Mouse (Mus musculus) embryonic fibroblast, embryonic 13.5 days (primary cell): ENCODE results near the gene Rps23.

Experiments
- CTCF ChIP-seq: IDR thresholded peaks from 2 replicates; pipeline ENCODE4 v1.5.1; 2011; ENCODE audit warnings: mild to moderate bottlenecking, control low read depth, low read length, moderate library complexity, borderline replicate concordance; ENCODE audit not compliant: insufficient read depth
- POLR2A ChIP-seq: IDR thresholded peaks from 2 replicates; pipeline ENCODE4 v1.6.1; 2011; ENCODE audit warnings: low read depth, mild to moderate bottlenecking, control low read depth, low read length, moderate library complexity

- no peak for TF ChIP-seq POLR2A
- no peak for TF ChIP-seq CTCF
These were observed 10.5 kb downstream of the Rps23 start for GRCm38 (mm10) chr13:90933256-90933655.
